Mouse (Mus musculus) small intestine, adult 2 months (tissue): ENCODE data around the gene Fbxo42.

Source experiments
- CTCF ChIP-seq: fragments of 200-500 bp; IDR thresholded peaks from 2 replicates; pipeline ENCODE4 v1.5.1; 2012; ENCODE audit warnings: low read depth, mild to moderate bottlenecking, control low read depth, inconsistent platforms, low read length, moderate library complexity, mixed read lengths; ENCODE audit not compliant: insufficient replicate concordance, insufficient read length; ENCODE audit errors: extremely low read depth
- POLR2A ChIP-seq: fragments of 200-500 bp; IDR thresholded peaks from 2 replicates; pipeline ENCODE4 v1.6.1; 2012; ENCODE audit warnings: low read depth, mild to moderate bottlenecking, control low read depth, inconsistent platforms, low read length, moderate library complexity

DNA sequence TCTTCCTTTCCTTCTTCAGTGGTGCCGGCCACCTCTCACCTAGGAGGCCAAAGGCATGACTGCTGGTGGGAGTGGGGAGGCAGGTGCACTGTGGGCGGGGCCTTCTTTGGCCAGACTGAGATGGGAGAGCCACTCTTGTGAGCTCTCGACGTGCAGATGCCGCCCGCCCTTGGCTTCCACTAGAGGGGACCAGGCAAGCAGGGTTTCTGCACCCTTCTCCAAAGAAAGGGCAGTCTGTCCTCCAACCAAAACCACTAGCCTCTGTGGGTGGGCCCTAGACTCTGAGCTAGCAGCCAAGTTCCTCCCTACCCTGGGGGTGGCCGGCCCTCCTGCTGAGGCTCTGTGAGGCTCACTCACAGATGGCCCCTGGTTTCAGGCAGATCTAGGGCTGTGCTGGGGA is 33.9 kb upstream of the Fbxo42 start:
- TF ChIP-seq POLR2A (no peak), CTCF (no peak)
